Mouse (Mus musculus) limb, embryonic 12.5 days (tissue): ENCODE measurements around the gene St6galnac5. TPM values are rescaled to one million over a fixed set of nuclear protein-coding genes. Genes with fewer than 3 reads are reported as not detected.

Source experiments
- ATAC-seq: fragments of 200-750 bp; cut with Nextera tagmentation; 2 replicates; pipeline ENCODE4 v1.8.0; 2017; ENCODE audit warnings: low read depth, moderate TSS enrichment; ENCODE audit not compliant: insufficient number of reproducible peaks, insufficient read depth, low FRiP score, low TSS enrichment
- H3K27ac ChIP-seq: fragments of 300-500 bp; sonication (generic); 2 replicates; pipeline ENCODE4 v1.5.1; 2016; ENCODE audit warnings: mild to moderate bottlenecking, moderate library complexity
- H3K27me3 ChIP-seq: fragments of 300-500 bp; sonication (generic); 2 replicates; pipeline ENCODE4 v1.6.1; 2016; ENCODE audit warnings: mild to moderate bottlenecking, moderate library complexity
- H3K36me3 ChIP-seq: fragments of 300-500 bp; sonication (generic); 2 replicates; pipeline ENCODE4 v1.6.1; 2016; ENCODE audit warnings: mild to moderate bottlenecking, moderate library complexity
- H3K4me1 ChIP-seq: fragments of 300-500 bp; sonication (generic); replicated peaks from 2 replicates; pipeline ENCODE4 v1.6.1; 2016
- H3K4me2 ChIP-seq: fragments of 300-500 bp; sonication (generic); 2 replicates; pipeline ENCODE4 v1.6.1; 2016; ENCODE audit warnings: mild to moderate bottlenecking, moderate library complexity
- H3K4me3 ChIP-seq: fragments of 300-500 bp; sonication (generic); replicated peaks from 2 replicates; pipeline ENCODE4 v1.5.1; 2016; ENCODE audit warnings: mild to moderate bottlenecking
- H3K9ac ChIP-seq: fragments of 300-500 bp; sonication (generic); replicated peaks from 2 replicates; pipeline ENCODE4 v1.6.1; 2016; ENCODE audit warnings: mild to moderate bottlenecking, moderate library complexity
- H3K9me3 ChIP-seq: fragments of 300-500 bp; sonication (generic); 2 replicates; pipeline ENCODE4 v1.6.1; 2016; ENCODE audit warnings: mild to moderate bottlenecking, moderate library complexity
- WGBS: fragments of 180-500 bp; shearing (Covaris S2); methylation state at CpG from one replicate; pipeline ENCODE4 v1.1.7; 2016; 5-methylcytosine and 5-hydroxymethylcytosine counted together
- polyA plus RNA-seq: library from polyadenylated mRNA; unstranded; fragments of >200 nt; fragmentation: Nextera tagmentation; extraction: Ambion mirVana; gene quantifications from 2 replicates; pipeline ENCODE4 v1.2.1, GENCODE M21; 2016

St6galnac5 gene
- polyA plus RNA-seq, 1 experiment from 2014 or later, result 2.2 TPM

GRCm38 (mm10) chr3:152913150-152913549 lies 68.9 kb downstream of the St6galnac5 start:
- H3K27me3 ChIP-seq, result no peaks in the 10 kb centered on the region
- no peak for ATAC-seq
- no peak overlapping the region for H3K4me3 ChIP-seq
- H3K27ac ChIP-seq, result no peak overlapping the region
- H3K9me3 ChIP-seq, result no peaks in the 10 kb centered on the region
- 0 out of 2 replicates have a peak, but pooled peaks cover 4% of the 10 kb centered on the region for H3K4me1 ChIP-seq
- WGBS, result 93% methylated on average over 10 of the region's 10 CpGs
- no peaks in the 10 kb centered on the region for H3K36me3 ChIP-seq
- H3K9ac ChIP-seq, result no peak overlapping the region
- H3K4me2 ChIP-seq, result no peak overlapping the region

DNA sequence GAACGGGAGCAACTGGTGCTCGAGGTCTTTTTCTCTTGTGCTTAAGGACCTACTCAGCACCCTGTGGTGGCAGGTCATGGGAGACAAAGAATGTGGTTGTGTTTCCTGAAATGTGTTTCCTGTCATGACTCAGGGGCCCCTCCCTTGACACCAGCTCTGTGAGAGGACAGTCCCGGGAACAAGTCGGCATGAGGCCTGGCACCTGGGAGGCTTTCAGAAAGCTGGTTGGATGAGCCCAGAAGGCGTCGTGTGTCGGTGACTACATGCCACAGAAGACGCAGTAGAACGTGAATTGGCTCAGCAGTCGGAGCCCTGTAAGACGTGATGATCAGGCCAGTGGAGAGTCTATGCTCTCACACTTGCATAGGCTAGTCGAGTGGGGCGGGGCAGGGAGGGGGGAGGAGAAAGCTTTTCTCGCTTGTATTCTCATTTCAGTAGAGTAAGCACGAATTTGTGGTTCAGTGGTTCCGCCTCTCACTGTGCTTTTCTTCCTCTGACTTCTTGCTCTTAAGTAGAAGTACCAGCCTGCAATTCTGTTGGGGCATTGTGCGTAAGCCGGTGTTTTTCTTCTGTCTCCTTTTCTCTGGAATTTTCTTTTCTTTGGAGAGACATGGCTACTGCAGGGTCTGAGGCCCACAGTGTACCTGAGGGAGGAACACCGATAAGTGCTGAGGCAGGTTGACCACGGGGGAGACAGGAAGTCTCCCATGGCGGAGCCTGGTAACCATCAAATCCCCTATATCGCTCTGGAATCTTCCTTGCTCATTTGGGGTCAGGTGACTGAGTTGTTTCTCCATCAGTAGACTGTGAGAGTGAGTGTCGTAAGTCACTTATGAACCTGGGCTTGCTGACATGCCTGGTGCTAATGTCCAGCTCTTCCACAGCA lies 69.6 kb downstream of the St6galnac5 start:
- 83% methylated on average over 23 of the region's 23 CpGs for whole genome bisulfite sequencing
- Histone ChIP-seq H3K27me3 (no peaks in the 10 kb centered on the region), H3K4me1 (no peaks in the 10 kb centered on the region), H3K36me3 (no peaks in the 10 kb centered on the region), H3K4me2 (no peak overlapping the region), H3K9ac (no peak overlapping the region), H3K4me3 (no peak overlapping the region), H3K27ac (no peak overlapping the region), H3K9me3 (no peaks in the 10 kb centered on the region)
- no peak for ATAC-seq

DNA sequence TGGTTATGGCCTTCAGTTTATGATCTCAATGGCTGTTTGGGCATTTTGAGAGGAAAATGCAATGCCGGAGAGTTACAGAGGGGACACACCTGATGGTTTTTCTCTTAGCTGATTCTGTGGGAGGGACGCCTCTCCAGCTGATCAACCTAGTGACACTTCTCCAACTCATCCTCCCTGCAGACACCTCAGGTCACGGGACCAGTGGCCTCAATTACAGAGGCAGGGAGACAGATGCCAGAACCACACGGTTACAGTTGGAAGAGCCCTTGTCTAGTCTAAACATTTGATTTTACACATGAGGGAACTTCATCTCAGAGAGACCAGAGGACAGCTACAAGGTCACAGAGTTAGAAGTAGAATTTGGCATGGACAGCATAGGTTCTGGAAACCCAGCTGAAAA lies 70.5 kb downstream of the St6galnac5 start:
- no peaks in the 10 kb centered on the region for H3K4me1 ChIP-seq
- H3K27ac ChIP-seq, result no peak overlapping the region
- H3K9ac ChIP-seq, result no peak overlapping the region
- no peak overlapping the region for H3K4me3 ChIP-seq
- WGBS, result 87% methylated on average over 4 of the region's 4 CpGs
- H3K36me3 ChIP-seq, result no peaks in the 10 kb centered on the region
- H3K9me3 ChIP-seq, result no peaks in the 10 kb centered on the region
- no peak for ATAC-seq
- no peak overlapping the region for H3K4me2 ChIP-seq
- H3K27me3 ChIP-seq, result no peaks in the 10 kb centered on the region

- no peaks in the 10 kb centered on the region for H3K27me3 ChIP-seq
- no peaks in the 10 kb centered on the region for H3K36me3 ChIP-seq
- H3K4me3 ChIP-seq, result no peak overlapping the region
- H3K9me3 ChIP-seq, result no peaks in the 10 kb centered on the region
- no peaks in the 10 kb centered on the region for H3K4me1 ChIP-seq
- H3K9ac ChIP-seq, result no peak overlapping the region
- 76% methylated on average over 5 of the region's 5 CpGs for WGBS
- H3K4me2 ChIP-seq, result no peak overlapping the region
- no peak overlapping the region for H3K27ac ChIP-seq
- no peak for ATAC-seq
Measured at GRCm38 (mm10) chr3:152907683-152908082, 74.4 kb downstream of the St6galnac5 start.

- no peaks in the 10 kb centered on the region for H3K36me3 ChIP-seq
- no peak overlapping the region for H3K9ac ChIP-seq
- no peak for ATAC-seq
- H3K27ac ChIP-seq, result no peak overlapping the region
- H3K9me3 ChIP-seq, result no peaks in the 10 kb centered on the region
- no peaks in the 10 kb centered on the region for H3K27me3 ChIP-seq
- WGBS, result 74% methylated on average over 5 of the region's 5 CpGs
- H3K4me2 ChIP-seq, result no peak overlapping the region
- H3K4me3 ChIP-seq, result no peak overlapping the region
- H3K4me1 ChIP-seq, result no peaks in the 10 kb centered on the region
Measured at GRCm38 (mm10) chr3:152907087-152907486, 75.0 kb downstream of the St6galnac5 start.

DNA sequence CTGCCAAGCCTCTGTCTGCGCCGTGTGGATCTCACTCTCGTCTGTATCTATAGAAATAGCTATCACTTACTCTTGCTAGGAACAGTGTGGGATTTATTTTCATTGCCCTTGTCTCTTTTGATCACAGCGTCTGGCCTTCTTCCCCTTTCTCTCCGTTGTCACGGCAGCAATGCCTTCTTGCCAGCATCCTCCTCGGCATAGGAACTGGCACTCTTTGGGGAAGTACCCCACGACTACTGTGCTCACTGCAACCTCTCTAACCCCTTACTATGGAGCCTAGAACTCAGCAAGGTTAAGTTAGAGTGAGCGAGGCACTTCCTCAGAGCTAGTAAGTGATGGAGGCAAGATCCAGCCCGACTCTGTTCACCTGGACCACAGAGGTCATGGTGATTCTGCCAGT lies 76.2 kb downstream of the St6galnac5 start:
- H3K4me2 ChIP-seq, result no peak overlapping the region
- H3K4me1 ChIP-seq, result no peaks in the 10 kb centered on the region
- no peak overlapping the region for H3K9ac ChIP-seq
- H3K9me3 ChIP-seq, result no peaks in the 10 kb centered on the region
- H3K36me3 ChIP-seq, result no peaks in the 10 kb centered on the region
- WGBS, result 73% methylated on average over 10 of the region's 10 CpGs
- no peak overlapping the region for H3K27ac ChIP-seq
- ATAC-seq, result no peak
- H3K27me3 ChIP-seq, result no peaks in the 10 kb centered on the region
- no peak overlapping the region for H3K4me3 ChIP-seq

DNA sequence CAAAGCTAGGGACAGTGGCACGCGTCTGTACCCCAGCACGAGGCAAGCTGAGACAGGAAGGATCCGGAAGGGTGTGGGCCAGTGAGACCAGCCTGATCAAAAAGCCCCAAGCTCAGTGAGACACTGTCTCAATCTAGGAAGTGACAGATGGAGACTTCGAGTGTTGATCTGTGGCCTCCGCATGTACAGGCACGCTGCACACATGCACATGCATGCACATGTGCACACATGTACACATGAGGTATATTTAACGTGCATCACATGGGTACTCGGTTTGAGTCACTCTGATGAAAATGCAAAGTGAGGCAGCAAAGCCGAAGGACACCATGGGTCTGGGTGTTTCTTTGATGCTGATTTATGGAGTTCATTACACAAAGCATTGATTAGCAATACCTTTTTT lies 77.0 kb downstream of the St6galnac5 start:
- Histone ChIP-seq H3K4me1 (no peaks in the 10 kb centered on the region), H3K36me3 (no peaks in the 10 kb centered on the region), H3K9ac (no peak overlapping the region), H3K27ac (no peak overlapping the region), H3K4me3 (no peak overlapping the region), H3K9me3 (no peaks in the 10 kb centered on the region), H3K27me3 (no peaks in the 10 kb centered on the region), H3K4me2 (no peak overlapping the region)
- WGBS, result 88% methylated on average over 10 of the region's 10 CpGs
- ATAC-seq, result no peak

DNA sequence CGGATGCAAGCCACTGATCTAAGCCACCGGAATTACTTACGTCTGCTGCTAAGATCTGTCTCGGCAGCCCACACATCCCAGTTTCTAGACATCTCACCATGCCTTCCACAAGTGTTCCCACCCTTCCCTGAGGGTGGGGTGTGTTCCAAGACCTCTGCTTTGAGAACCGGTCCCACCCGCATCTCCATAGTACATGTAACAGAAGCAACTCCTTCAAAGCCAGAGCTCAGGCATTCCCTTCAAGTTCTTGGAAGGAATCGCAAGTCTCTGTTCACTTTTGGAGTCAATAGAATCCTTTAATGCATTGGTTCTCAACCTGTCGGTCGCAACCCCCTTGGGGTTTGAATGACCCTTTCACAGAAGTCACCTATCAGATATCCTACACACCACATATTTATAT lies 83.1 kb downstream of the St6galnac5 start:
- Histone ChIP-seq H3K9me3 (no peaks in the 10 kb centered on the region), H3K9ac (no peak overlapping the region), H3K4me2 (no peak overlapping the region), H3K27me3 (no peaks in the 10 kb centered on the region), H3K4me1 (no peaks in the 10 kb centered on the region), H3K27ac (no peak overlapping the region), H3K36me3 (no peaks in the 10 kb centered on the region), H3K4me3 (no peak overlapping the region)
- WGBS, result 91% methylated on average over 9 of the region's 9 CpGs
- ATAC-seq, result no peak

DNA sequence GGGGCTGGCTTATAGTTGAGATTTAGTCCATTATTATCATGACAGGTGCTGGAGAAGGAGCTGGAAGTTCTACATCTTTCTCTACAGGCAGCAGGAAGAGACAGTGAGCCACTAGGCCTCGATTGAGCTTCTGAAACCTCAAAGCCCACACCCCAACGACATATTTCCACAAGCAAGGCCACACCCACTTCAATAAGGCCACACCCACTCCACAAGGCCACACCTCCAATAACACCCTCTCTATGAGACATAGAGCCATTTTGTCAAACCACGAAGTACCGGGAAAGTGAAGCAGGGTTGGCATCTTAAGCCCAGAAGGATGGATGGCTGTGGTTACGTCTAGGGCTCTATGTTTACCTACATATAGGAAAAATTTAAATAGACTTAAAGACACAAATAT lies 84.8 kb downstream of the St6galnac5 start:
- WGBS, result 83% methylated on average over 5 of the region's 5 CpGs
- ATAC-seq, result no peak
- H3K9me3 ChIP-seq, result no peaks in the 10 kb centered on the region

DNA sequence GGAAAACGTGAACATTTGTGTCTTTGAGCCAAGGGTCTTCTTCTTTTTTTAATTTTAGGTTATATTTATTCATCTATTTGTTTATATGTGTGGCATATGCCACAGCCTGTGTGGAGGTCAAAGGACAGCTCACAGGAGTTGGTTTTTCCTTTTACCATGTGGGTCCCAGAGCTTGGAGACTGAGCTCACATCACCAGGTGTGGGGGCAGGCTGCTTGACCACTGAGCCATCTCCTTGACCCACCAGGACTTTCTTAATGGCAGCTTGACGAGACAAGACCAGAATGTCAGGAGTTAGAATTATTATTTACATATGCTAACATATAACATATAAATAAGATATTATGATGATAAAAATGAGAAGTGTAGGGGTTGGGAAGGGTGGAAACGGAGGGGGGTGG lies 85.9 kb downstream of the St6galnac5 start:
- Histone ChIP-seq H3K27ac (no peak overlapping the region), H3K4me2 (no peak overlapping the region), H3K9me3 (no peaks in the 10 kb centered on the region), H3K36me3 (no peaks in the 10 kb centered on the region), H3K9ac (no peak overlapping the region), H3K27me3 (no peaks in the 10 kb centered on the region), H3K4me1 (no peaks in the 10 kb centered on the region), H3K4me3 (no peak overlapping the region)
- ATAC-seq, result no peak
- 71% methylated on average over 3 of the region's 3 CpGs for WGBS

More for the DNA sequence above, 84.8 kb downstream of the St6galnac5 start:
- Histone ChIP-seq H3K27ac (no peak overlapping the region), H3K27me3 (no peaks in the 10 kb centered on the region), H3K4me1 (no peaks in the 10 kb centered on the region), H3K36me3 (no peaks in the 10 kb centered on the region), H3K4me3 (no peak overlapping the region), H3K9ac (no peak overlapping the region), H3K4me2 (no peak overlapping the region)

DNA sequence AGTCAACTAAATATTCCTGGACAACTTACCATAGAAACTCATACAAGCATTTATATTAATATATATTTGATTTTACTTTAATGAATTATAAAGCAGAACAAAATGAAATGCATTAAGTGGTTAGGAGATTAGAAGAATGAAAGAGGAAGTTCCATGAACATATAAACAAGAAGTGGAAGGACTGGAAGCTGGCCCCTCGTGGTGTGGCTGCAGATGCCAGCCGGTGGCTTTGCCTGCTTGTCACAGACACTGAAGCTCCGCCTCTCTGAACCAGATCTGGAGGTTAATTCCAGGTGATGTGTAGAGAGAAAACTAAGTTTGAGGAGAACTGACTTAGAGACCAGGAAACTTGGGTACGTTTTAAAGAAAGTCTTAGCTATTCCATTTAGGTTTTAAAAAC lies 87.1 kb downstream of the St6galnac5 start:
- no peak for ATAC-seq
- Histone ChIP-seq H3K4me2 (no peak overlapping the region), H3K27me3 (no peaks in the 10 kb centered on the region), H3K4me3 (no peak overlapping the region), H3K9ac (no peak overlapping the region), H3K4me1 (no peaks in the 10 kb centered on the region), H3K36me3 (no peaks in the 10 kb centered on the region), H3K27ac (no peak overlapping the region), H3K9me3 (no peaks in the 10 kb centered on the region)
- WGBS, result 62% methylated on average over 4 of the region's 4 CpGs

DNA sequence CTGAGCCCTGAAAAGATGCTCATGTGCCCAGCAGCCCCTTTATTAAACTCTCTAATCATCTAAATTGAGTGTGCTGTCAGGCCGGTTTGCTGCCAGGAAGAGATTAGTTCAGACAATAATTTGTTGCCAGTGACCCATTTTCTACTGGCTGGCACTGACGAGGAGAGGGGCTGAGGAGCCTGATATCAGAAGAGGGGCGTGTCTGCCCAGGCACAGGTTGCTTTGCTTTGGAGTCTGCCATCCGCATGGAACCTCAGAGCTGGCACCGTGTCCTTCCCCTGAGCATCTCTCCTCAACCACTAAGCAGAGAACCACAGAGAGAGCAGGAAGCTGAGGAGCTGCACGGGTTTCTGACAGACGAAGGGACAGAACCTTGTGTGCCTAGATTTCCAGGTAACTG lies 93.9 kb downstream of the St6galnac5 start:
- no peak for ATAC-seq
- H3K4me2 ChIP-seq, result no peak overlapping the region
- H3K4me3 ChIP-seq, result no peak overlapping the region
- no peaks in the 10 kb centered on the region for H3K27me3 ChIP-seq
- no peak overlapping the region for H3K9ac ChIP-seq
- 79% methylated on average over 7 of the region's 7 CpGs for WGBS
- H3K9me3 ChIP-seq, result no peaks in the 10 kb centered on the region
- no peaks in the 10 kb centered on the region for H3K4me1 ChIP-seq
- no peaks in the 10 kb centered on the region for H3K36me3 ChIP-seq
- no peak overlapping the region for H3K27ac ChIP-seq
